Mouse (Mus musculus): ENCODE measurements around the gene Ncln. TPM values are rescaled to one million over a fixed set of nuclear protein-coding genes. Genes with fewer than 3 reads are reported as not detected.

The Ncln gene
- polyA plus RNA-seq, 1 experiment from 2014 or later: 61.3 TPM

GRCm38 (mm10) chr10:81519227-81519977 is 23.2 kb upstream of the Ncln start:
- WGBS: 85% methylated on average over 6 of the region's 6 CpGs
- Histone ChIP-seq H3K4me2 (ENCODE audit: low read length) (no peak overlapping the region), H3K27me3 (ENCODE audit: control insufficient read depth, insufficient read depth, low read depth, low read length) (0 out of 2 replicates have a peak, but pooled peaks cover 3% of the 10 kb centered on the region), H3K27ac (ENCODE audit: low read length) (no peak overlapping the region), H3K4me3 (ENCODE audit: low read depth, low read length) (no peak overlapping the region), H3K9me3 (replicated peaks; ENCODE audit: control insufficient read depth, low read length, poor library complexity, severe bottlenecking) (no peaks in the 10 kb centered on the region), H3K9ac (ENCODE audit: low read depth, low read length) (no peak overlapping the region), H3K36me3 (ENCODE audit: control insufficient read depth, insufficient read depth, low read length) (no peaks in the 10 kb centered on the region), H3K4me1 (ENCODE audit: control insufficient read depth, insufficient read depth, low read length) (no peaks in the 10 kb centered on the region)
- no peak for ATAC-seq

GRCm38 (mm10) chr10:81518546-81518945 is 22.4 kb upstream of the Ncln start:
- WGBS: 11% methylated on average over 4 of the region's 4 CpGs
- ATAC-seq: no peak
- no peaks in the 10 kb centered on the region for H3K9me3 ChIP-seq (replicated peaks; ENCODE audit: control insufficient read depth, low read length, poor library complexity, severe bottlenecking)
- no peaks in the 10 kb centered on the region for H3K4me1 ChIP-seq (ENCODE audit: control insufficient read depth, insufficient read depth, low read length)
- no peak overlapping the region for H3K9ac ChIP-seq (ENCODE audit: low read depth, low read length)
- no peak overlapping the region for H3K4me3 ChIP-seq (ENCODE audit: low read depth, low read length)
- H3K27me3 ChIP-seq (ENCODE audit: control insufficient read depth, insufficient read depth, low read depth, low read length): no peaks in the 10 kb centered on the region
- H3K27ac ChIP-seq (ENCODE audit: low read length): no peak overlapping the region
- no peak overlapping the region for H3K4me2 ChIP-seq (ENCODE audit: low read length)
- H3K36me3 ChIP-seq (ENCODE audit: control insufficient read depth, insufficient read depth, low read length): no peaks in the 10 kb centered on the region

- Histone ChIP-seq H3K9me3 (replicated peaks; ENCODE audit: control insufficient read depth, low read length, poor library complexity, severe bottlenecking) (no peaks in the 10 kb centered on the region), H3K27ac (ENCODE audit: low read length) (no peak overlapping the region), H3K4me1 (ENCODE audit: control insufficient read depth, insufficient read depth, low read length) (no peaks in the 10 kb centered on the region), H3K4me2 (ENCODE audit: low read length) (no peak overlapping the region), H3K36me3 (ENCODE audit: control insufficient read depth, insufficient read depth, low read length) (no peaks in the 10 kb centered on the region), H3K9ac (ENCODE audit: low read depth, low read length) (no peak overlapping the region), H3K4me3 (ENCODE audit: low read depth, low read length) (no peak overlapping the region), H3K27me3 (ENCODE audit: control insufficient read depth, insufficient read depth, low read depth, low read length) (no peaks in the 10 kb centered on the region)
- WGBS: 79% methylated on average over 8 of the region's 8 CpGs
- no peak for ATAC-seq
Observed at GRCm38 (mm10) chr10:81517227-81517626, 21.0 kb upstream of the Ncln start.

- no peak overlapping the region for H3K4me2 ChIP-seq (ENCODE audit: low read length)
- H3K27me3 ChIP-seq (ENCODE audit: control insufficient read depth, insufficient read depth, low read depth, low read length): no peaks in the 10 kb centered on the region; the same call in 1 of the 2 replicates
- no peak overlapping the region for H3K4me3 ChIP-seq (ENCODE audit: low read depth, low read length)
- WGBS: 78% methylated on average over 5 of the region's 5 CpGs
- no peak for ATAC-seq
- H3K4me1 ChIP-seq (ENCODE audit: control insufficient read depth, insufficient read depth, low read length): no peaks in the 10 kb centered on the region
- H3K9me3 ChIP-seq (replicated peaks; ENCODE audit: control insufficient read depth, low read length, poor library complexity, severe bottlenecking): no peaks in the 10 kb centered on the region
- no peak overlapping the region for H3K27ac ChIP-seq (ENCODE audit: low read length)
- no peaks in the 10 kb centered on the region for H3K36me3 ChIP-seq (ENCODE audit: control insufficient read depth, insufficient read depth, low read length)
- H3K9ac ChIP-seq (ENCODE audit: low read depth, low read length): no peak overlapping the region
Observed at GRCm38 (mm10) chr10:81513798-81514197, 17.6 kb upstream of the Ncln start.

GRCm38 (mm10) chr10:81510246-81510810 is 14.1 kb upstream of the Ncln start:
- Histone ChIP-seq H3K4me1 (ENCODE audit: control insufficient read depth, insufficient read depth, low read length) (no peaks in the 10 kb centered on the region), H3K9ac (ENCODE audit: low read depth, low read length) (no peak overlapping the region), H3K9me3 (replicated peaks; ENCODE audit: control insufficient read depth, low read length, poor library complexity, severe bottlenecking) (no peaks in the 10 kb centered on the region), H3K4me3 (ENCODE audit: low read depth, low read length) (no peak overlapping the region), H3K27me3 (ENCODE audit: control insufficient read depth, insufficient read depth, low read depth, low read length) (no peaks in the 10 kb centered on the region; the same call in 1 of the 2 replicates), H3K27ac (ENCODE audit: low read length) (no peak overlapping the region), H3K36me3 (ENCODE audit: control insufficient read depth, insufficient read depth, low read length) (no peaks in the 10 kb centered on the region), H3K4me2 (ENCODE audit: low read length) (no peak overlapping the region)
- 83% methylated on average over 14 of the region's 14 CpGs for WGBS
- ATAC-seq: no peak

GRCm38 (mm10) chr10:81507691-81508489 is 11.7 kb upstream of the Ncln start:
- no peaks in the 10 kb centered on the region for H3K9me3 ChIP-seq (replicated peaks; ENCODE audit: control insufficient read depth, low read length, poor library complexity, severe bottlenecking)
- H3K4me1 ChIP-seq (ENCODE audit: control insufficient read depth, insufficient read depth, low read length): no peaks in the 10 kb centered on the region
- ATAC-seq: no peak
- peaks cover 8% of the 10 kb centered on the region for H3K27me3 ChIP-seq (ENCODE audit: control insufficient read depth, insufficient read depth, low read depth, low read length)
- no peaks in the 10 kb centered on the region for H3K36me3 ChIP-seq (ENCODE audit: control insufficient read depth, insufficient read depth, low read length)
- WGBS: 72% methylated on average over 13 of the region's 13 CpGs
- no peak overlapping the region for H3K9ac ChIP-seq (ENCODE audit: low read depth, low read length)
- no peak overlapping the region for H3K27ac ChIP-seq (ENCODE audit: low read length)
- H3K4me2 ChIP-seq (ENCODE audit: low read length): no peak overlapping the region
- H3K4me3 ChIP-seq (ENCODE audit: low read depth, low read length): no peak overlapping the region

GRCm38 (mm10) chr10:81507095-81507494 is 10.9 kb upstream of the Ncln start:
- H3K9ac ChIP-seq (ENCODE audit: low read depth, low read length): no peak overlapping the region
- H3K4me3 ChIP-seq (ENCODE audit: low read depth, low read length): no peak overlapping the region
- no peak overlapping the region for H3K4me2 ChIP-seq (ENCODE audit: low read length)
- no peak overlapping the region for H3K27ac ChIP-seq (ENCODE audit: low read length)
- H3K27me3 ChIP-seq (ENCODE audit: control insufficient read depth, insufficient read depth, low read depth, low read length): peaks cover 8% of the 10 kb centered on the region
- no peaks in the 10 kb centered on the region for H3K4me1 ChIP-seq (ENCODE audit: control insufficient read depth, insufficient read depth, low read length)
- WGBS: 30% methylated on average over 6 of the region's 6 CpGs
- no peaks in the 10 kb centered on the region for H3K9me3 ChIP-seq (replicated peaks; ENCODE audit: control insufficient read depth, low read length, poor library complexity, severe bottlenecking)
- H3K36me3 ChIP-seq (ENCODE audit: control insufficient read depth, insufficient read depth, low read length): no peaks in the 10 kb centered on the region
- no peak for ATAC-seq

- ATAC-seq: no peak
- WGBS: 84% methylated on average over 12 of the region's 15 CpGs
- no peak overlapping the region for H3K4me2 ChIP-seq (ENCODE audit: low read length)
- H3K4me1 ChIP-seq (ENCODE audit: control insufficient read depth, insufficient read depth, low read length): no peaks in the 10 kb centered on the region
- no peaks in the 10 kb centered on the region for H3K36me3 ChIP-seq (ENCODE audit: control insufficient read depth, insufficient read depth, low read length)
- peaks cover 8% of the 10 kb centered on the region; the same call in 1 of the 2 replicates for H3K27me3 ChIP-seq (ENCODE audit: control insufficient read depth, insufficient read depth, low read depth, low read length)
- no peak overlapping the region for H3K4me3 ChIP-seq (ENCODE audit: low read depth, low read length)
- H3K9me3 ChIP-seq (replicated peaks; ENCODE audit: control insufficient read depth, low read length, poor library complexity, severe bottlenecking): no peaks in the 10 kb centered on the region
- no peak overlapping the region for H3K27ac ChIP-seq (ENCODE audit: low read length)
- H3K9ac ChIP-seq (ENCODE audit: low read depth, low read length): no peak overlapping the region
Observed at GRCm38 (mm10) chr10:81505016-81505664, 8.9 kb upstream of the Ncln start.

All from midbrain, embryonic 16.5 days (tissue).